ENCODE assay signal across 8 mouse cellular contexts in the genomic region with DNA sequence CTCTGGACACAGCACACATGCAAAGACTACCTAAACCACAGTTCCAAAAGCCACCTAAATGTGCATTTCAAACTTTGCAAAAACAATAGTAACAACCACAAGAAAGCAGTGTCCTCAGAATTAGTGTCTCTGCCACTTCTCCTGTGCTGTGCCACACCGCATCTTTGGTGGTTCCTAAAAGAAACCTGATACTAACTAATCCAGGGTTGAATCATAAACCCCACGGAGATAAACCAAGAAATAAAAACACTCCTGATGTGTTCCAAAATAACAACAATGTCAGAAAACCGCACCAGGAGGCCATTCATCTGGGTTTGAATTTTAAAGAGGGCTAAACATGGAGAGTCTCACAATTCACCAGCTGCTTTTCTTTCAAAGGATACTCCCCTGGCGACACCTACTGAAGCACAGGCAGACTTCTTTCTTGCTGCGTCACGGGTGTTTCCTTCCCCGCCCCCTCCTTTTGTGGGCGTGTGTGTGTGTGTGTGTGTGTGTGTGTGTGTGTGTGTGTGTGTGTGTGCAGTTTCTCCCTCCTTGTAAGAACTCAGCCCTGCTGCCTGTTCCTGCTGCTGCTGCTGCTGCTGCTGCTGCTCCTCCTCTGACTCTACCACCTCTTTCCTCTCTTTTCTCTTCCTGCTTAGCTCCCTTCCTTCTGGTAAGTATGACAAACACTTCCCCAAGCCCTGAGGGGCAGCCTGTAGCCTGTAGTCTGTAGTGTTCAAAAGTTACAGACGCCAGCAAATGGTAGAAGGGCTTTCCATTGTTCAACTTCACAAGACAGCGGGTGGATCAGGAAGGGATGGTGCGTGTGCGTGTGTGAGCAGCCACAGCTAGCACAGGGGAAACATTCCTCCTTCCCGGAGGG. TPM values are rescaled to one million over a fixed set of nuclear protein-coding genes. Genes with fewer than 3 reads are reported as not detected.
DNase-seq lines count a peak whose midpoint lies in the region; ATAC-seq and TF ChIP-seq lines count a peak whose summit lies in the region.

Gene Txlnb, plus strand, starts transcription at position 460 of the 865 bp plus-strand sequence.

- H3K4me2 ChIP-seq in hindbrain, postnatal 0 days (ENCODE audit: low read depth, low read length), result peak within 1 kb of the TSS; percentile 48

- H3K27me3 ChIP-seq in MEL (ENCODE audit: control insufficient read depth in 1 of 2, insufficient read depth in 2 of 2, low read length in 2 of 2), result no peaks in the 10 kb centered on the region
- H3K27me3 ChIP-seq in hindbrain, postnatal 0 days (ENCODE audit: insufficient read depth, low read length), result no peaks in the 10 kb centered on the region

- peak; percentile 73 for DNase-seq in MEL (ENCODE audit: low read depth, low spot score)
- peak; percentile 39 for DNase-seq in gastrocnemius, postnatal 10 days
- peak; percentile 72 for DNase-seq in hindbrain, postnatal 0 days (ENCODE audit: low spot score)
- DNase-seq in left cerebral cortex, postnatal 36 days (ENCODE audit: low spot score in 2 of 2), result peak; percentile 49 to 55
- DNase-seq in right cerebral cortex, postnatal 36 days (ENCODE audit: low spot score in 2 of 2), result peak; percentile 47 to 58

- H3K79me2 ChIP-seq in MEL (ENCODE audit: control insufficient read depth, insufficient read depth, low read length, poor library complexity), result no peaks in the 10 kb centered on the region

- ATAC-seq in common myeloid progenitor, adult 5-6 weeks (replicated peaks; ENCODE audit: low read depth, poor library complexity, severe bottlenecking), result peak; percentile 90
- ATAC-seq in hindbrain, postnatal 0 days, result peak; percentile 87
- ATAC-seq in megakaryocyte-erythroid progenitor cell, adult 5-6 weeks (replicated peaks; ENCODE audit: low FRiP score, low TSS enrichment, poor library complexity, severe bottlenecking), result peak; percentile 88
- ATAC-seq in cerebellum, adult (ENCODE audit: insufficient number of reproducible peaks, low FRiP score, low TSS enrichment), result no peak

- 4% methylated on average over 12 of the region's 13 CpGs for WGBS in hindbrain, postnatal 0 days

- H3K9me3 ChIP-seq in MEL (replicated peaks; ENCODE audit: insufficient read depth, low read length), result no peaks in the 10 kb centered on the region
- H3K9me3 ChIP-seq in hindbrain, postnatal 0 days (ENCODE audit: low read length), result no peaks in the 10 kb centered on the region

- TF ChIP-seq CTCF in MEL (IDR thresholded peaks at IDR 0.05 in 2 of 3, conservative IDR thresholded peaks at IDR 0.05 in 1 of 3; ENCODE audit: control insufficient read depth in 1 of 3, insufficient read depth in 1 of 3, low read depth in 2 of 3, low read length in 3 of 3, poor library complexity in 1 of 3, severe bottlenecking in 1 of 3), result peak in 1 of 3 experiments; percentile 13; a peak in 1 of 6 replicates
- TF ChIP-seq CTCF in hindbrain, postnatal 0 days (IDR thresholded peaks at IDR 0.05; ENCODE audit: low read depth), result peak; percentile 26; the same call in 1 of the 2 replicates

- peak within 1 kb of the TSS; percentile 38 for H3K9ac ChIP-seq in MEL (ENCODE audit: control insufficient read depth, low read depth, low read length, poor library complexity, severe bottlenecking)
- H3K9ac ChIP-seq in hindbrain, postnatal 0 days (replicated peaks; ENCODE audit: low read length), result no peak within 1 kb of the TSS; the same call in 1 of the 2 replicates

- no peak within 1 kb of the TSS for H3K27ac ChIP-seq in MEL (ENCODE audit: control insufficient read depth, low read depth, low read length)
- H3K27ac ChIP-seq in hindbrain, postnatal 0 days, result peak within 1 kb of the TSS; percentile 49; the same call in 1 of the 2 replicates

- intact Hi-C loops in left cerebral cortex, postnatal 36 days (cut with DNase I), result no loop called here

- TF ChIP-seq RAD21 in MEL (IDR thresholded peaks at IDR 0.05; ENCODE audit: low read depth, low read length), result 0 out of 2 replicates have a peak, but pooled peaks have one; percentile 1

- H3K4me3 ChIP-seq in MEL (ENCODE audit: control insufficient read depth in 1 of 2, insufficient read depth in 1 of 2, low read depth in 2 of 2, low read length in 2 of 2), result peak within 1 kb of the TSS; percentile 2 to 12; a peak in 3 of 4 replicates
- peak within 1 kb of the TSS; percentile 24 for H3K4me3 ChIP-seq in hindbrain, postnatal 0 days (ENCODE audit: low read length)

- TF ChIP-seq POLR2A in MEL (IDR thresholded peaks at IDR 0.05; ENCODE audit: control insufficient read depth in 1 of 2, insufficient read depth in 1 of 2, low read depth in 1 of 2, low read length in 2 of 2, poor library complexity in 1 of 2), result no peak

- no peaks in the 10 kb centered on the region for H3K36me3 ChIP-seq in MEL (ENCODE audit: control insufficient read depth in 1 of 2, insufficient read depth in 2 of 2, low read length in 2 of 2)
- H3K36me3 ChIP-seq in hindbrain, postnatal 0 days (ENCODE audit: insufficient read depth, low read length), result no peaks in the 10 kb centered on the region

- TF ChIP-seq EP300 in MEL (IDR thresholded peaks at IDR 0.05; ENCODE audit: low read depth in 1 of 2, low read length in 2 of 2), result no peak

- H3K4me1 ChIP-seq in MEL (ENCODE audit: control insufficient read depth in 1 of 2, insufficient read depth in 2 of 2, low read length in 2 of 2), result peaks cover 0 to 7% of the 10 kb centered on the region in 2 experiments; a peak in 1 of 4 replicates
- peaks cover 5% of the 10 kb centered on the region; the same call in 1 of the 2 replicates for H3K4me1 ChIP-seq in hindbrain, postnatal 0 days (ENCODE audit: insufficient read depth, low read length)

TF ChIP-seq in MEL, 35 proteins besides CTCF, POLR2A, EP300 and RAD21:
- no peak for TF ChIP-seq UBTF (IDR thresholded peaks at IDR 0.05; ENCODE audit: borderline replicate concordance, insufficient read depth, low read depth, low read length)
- TF ChIP-seq ZC3H11A (IDR thresholded peaks at IDR 0.05; ENCODE audit: low read depth, low read length), result no peak
- no peak for TF ChIP-seq TAL1 (IDR thresholded peaks at IDR 0.05; ENCODE audit: low read length)

RNA-seq across cellular contexts. Expression of gene Txlnb, which starts in this region (rescaled TPM):
- total RNA-seq in MEL (2012; rRNA removed), result not detected in 2 replicates
- not detected for polyA plus RNA-seq in MEL (2012; ENCODE audit: insufficient read depth in 1 of 2, insufficient read length in 2 of 2, low read depth in 1 of 2, low replicate concordance in 2 of 2, missing spikeins in 1 of 2)
- total RNA-seq in common myeloid progenitor, adult 5-6 weeks (2017), result 0.82 and 0.87 TPM in 2 replicates
- 10 to 100 TPM; 86.2 to 94.2 TPM for total RNA-seq in gastrocnemius, postnatal 10 days (2021)
- total RNA-seq in hindbrain, postnatal 0 days (2014; rRNA removed), result 0.90 and 0.99 TPM in 2 replicates
- 0.85 and 1.0 TPM in 2 replicates for polyA plus RNA-seq in hindbrain, postnatal 0 days (2015; fragmentation: Nextera tagmentation; extraction: Ambion mirVana)
- under 1 TPM; 0.34 to 0.67 TPM for total RNA-seq in left cerebral cortex, postnatal 36 days (2021)
- 0.40 and 1.4 TPM in 2 replicates for total RNA-seq in megakaryocyte-erythroid progenitor cell, adult 5-6 weeks (2014; fragmentation: Nextera tagmentation)
- total RNA-seq in megakaryocyte-erythroid progenitor cell, adult 5-6 weeks (2017), result 0.57 TPM in 1 of 2 replicates, not detected in the other

Comparison
In these comparisons a context has a peak if more than half of its experiments do, and no peak if none do; other contexts are left out.
1. RNA of gene Txlnb (total RNA-seq): 86.2 to 94.2 TPM in gastrocnemius, postnatal 10 days; 0.40 to 1.4 TPM in megakaryocyte-erythroid progenitor cell, adult 5-6 weeks, 0.90 to 0.99 TPM in hindbrain, postnatal 0 days, 0.82 to 0.87 TPM in common myeloid progenitor, adult 5-6 weeks, 0.34 to 0.67 TPM in left cerebral cortex, postnatal 36 days and not detected in MEL; every median in the first group is over 10 times any median in the second.
2. Peak in DNase-seq, H3K4me3 ChIP-seq and H3K9ac ChIP-seq in MEL; RNA of the gene not detected or under 1 TPM.
3. Peak in ATAC-seq in common myeloid progenitor, adult 5-6 weeks; RNA of the gene not detected or under 1 TPM.
4. Peak in DNase-seq in left cerebral cortex, postnatal 36 days; RNA of the gene not detected or under 1 TPM.
5. Peak in every context shown above with its lines, with median percentiles within 50 percentile points of each other: DNase-seq.